Mouse (Mus musculus) CD8-positive naive resting alpha-beta T cell, adult 2 months (primary cell): ENCODE data around the gene Gm15155.
"Not testable (repeated sequence)": the region's sequence is repeated elsewhere in the genome, so short reads cannot be mapped to it uniquely, and the experiment has no call there.

ENCODE experiments used
- DNase-seq, 2 experiments: peaks; one replicate each; pipeline ENCODE4 v3.0.0; 2022; ENCODE audit warnings: low read depth in 2 of 2, low spot score in 2 of 2

The Gm15155 gene

GRCm38 (mm10) chrX:156009756-156010155 lies 385.2 kb downstream of the Gm15155 start:
- no peak for DNase-seq

DNA sequence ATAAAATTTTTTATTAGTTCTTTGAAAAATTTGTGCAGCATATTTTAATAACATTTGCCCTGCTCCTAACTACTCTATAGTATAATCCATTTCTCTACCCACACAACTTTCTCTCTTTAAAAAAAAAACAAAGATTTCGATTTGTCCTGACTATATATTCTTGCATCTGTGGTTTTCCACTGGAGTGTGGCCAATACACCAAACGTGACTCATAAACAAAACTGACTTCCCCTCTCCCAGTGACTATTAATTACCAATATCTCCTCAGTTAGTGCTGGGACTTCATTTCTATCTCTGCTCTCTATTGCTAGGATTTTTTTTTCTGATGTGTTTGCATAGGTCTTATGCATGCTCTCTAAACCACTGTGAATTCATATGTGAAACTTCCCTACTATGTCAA lies 531.2 kb downstream of the Gm15155 start:
- DNase-seq: no peak

GRCm38 (mm10) chrX:156171587-156171986 lies 547.0 kb downstream of the Gm15155 start:
- no peak for DNase-seq

DNA sequence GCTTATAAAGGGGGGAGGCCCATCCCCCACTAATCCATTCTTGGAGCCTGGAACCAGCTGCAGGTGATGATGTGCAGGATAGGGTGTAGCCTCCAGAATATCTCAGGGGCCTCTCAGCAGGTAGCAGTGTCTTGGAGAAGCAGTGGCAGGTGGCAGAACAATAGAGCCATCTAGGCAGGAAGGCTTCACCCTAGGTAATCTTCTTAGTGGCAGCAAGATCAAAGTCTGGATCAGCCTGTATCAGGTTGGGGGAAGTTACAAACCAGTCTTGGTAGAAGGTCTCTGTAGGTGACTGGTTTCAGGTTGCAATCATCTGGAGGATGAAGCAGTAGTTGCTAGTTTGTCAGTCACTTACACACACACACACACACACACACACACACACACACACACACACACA lies 679.3 kb downstream of the Gm15155 start:
- not testable (repeated sequence) for DNase-seq
